Mouse (Mus musculus): ENCODE measurements around the gene Sys1.
A peak's percentile ranks its signal among the peaks of the same experiment; 100 is the strongest.

The Sys1 gene

DNA sequence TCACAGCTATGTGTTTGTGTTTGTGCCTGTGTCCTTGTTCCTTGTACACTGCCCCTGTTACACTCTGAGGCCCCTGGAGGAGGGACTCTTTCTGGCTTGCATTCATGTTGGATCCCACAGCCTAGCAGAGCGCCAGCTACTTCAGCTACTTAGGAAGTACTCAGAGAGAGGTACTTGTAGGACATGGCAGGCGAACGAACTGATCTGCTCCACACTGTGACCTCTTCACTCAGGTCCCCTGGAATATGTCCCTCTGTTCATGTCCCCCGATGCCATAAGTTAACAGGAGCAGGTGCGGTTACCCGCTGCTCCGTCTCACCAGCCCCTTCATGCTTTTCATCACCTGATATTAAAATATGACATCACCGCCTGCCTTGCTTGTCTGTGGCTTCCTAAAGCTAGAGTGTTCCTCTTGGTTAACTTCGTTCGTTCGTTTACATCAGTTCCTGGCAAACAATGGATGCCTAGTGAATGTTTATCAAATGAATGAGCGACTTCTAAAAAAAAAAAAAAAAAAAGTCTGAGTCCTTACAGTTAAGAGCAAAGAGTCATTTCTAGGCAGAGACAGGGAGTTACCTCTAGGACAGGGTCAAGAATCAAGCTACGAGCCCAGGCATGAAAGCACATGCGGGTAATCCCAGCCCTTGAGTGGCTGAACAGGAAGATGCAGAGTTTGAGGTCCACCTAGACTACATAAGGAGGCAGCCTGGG lies 3.6 kb upstream of the Sys1 start:
- DNase-seq (ENCODE audit: extremely low spot score, low spot score): no peak

DNA sequence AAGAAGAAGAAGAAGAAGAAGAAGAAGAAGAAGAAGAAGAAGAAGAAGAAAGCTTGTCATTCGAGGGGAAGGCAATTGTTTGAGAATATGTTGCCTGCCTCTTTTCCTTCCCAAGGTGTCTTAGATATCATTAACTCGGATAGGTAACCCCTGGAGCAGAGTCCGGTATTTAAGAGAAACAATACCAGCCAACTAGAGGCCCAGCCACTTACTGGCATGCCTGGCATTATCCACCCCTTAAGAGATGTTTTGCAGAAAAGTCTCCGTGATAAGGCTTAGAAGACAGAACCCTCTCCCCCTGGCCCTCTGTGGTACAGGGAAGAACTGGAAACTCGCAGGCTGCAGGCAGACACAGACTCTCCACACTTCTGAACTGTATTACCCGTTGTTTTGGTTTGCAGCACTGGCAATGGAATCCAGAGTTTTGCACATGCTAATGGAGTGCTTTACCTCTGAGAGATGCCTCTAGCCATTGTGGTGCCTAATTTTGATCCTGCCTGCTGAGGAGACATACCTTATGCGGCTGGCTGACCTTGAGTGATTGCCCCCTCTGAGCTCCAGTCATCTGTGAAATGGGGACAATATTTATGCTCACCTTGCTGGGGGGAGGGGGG lies 2.8 kb upstream of the Sys1 start:
- no peak for DNase-seq (ENCODE audit: extremely low spot score, low spot score)

DNA sequence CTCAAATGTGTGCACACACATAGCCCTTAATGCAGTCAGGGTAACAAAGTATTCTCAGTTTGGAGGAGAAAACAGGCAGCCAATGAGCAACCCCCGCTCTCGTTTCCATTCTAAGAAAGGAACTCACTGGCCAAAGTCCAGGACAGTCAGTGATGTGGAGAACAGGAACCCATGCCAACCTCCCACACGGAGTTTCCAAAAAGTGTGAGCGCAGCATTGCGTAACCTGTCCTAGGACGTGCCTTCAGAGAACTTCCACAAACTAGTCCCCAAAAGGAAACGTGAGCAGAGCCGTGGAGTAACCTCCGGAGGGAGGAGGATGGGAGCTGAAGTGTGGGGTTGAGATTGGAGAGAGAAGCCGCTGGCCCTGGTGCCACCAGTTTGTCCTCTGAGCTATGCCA lies 1.9 kb upstream of the Sys1 start:
- DNase-seq (ENCODE audit: extremely low spot score, low spot score): no peak

- DNase-seq (ENCODE audit: extremely low spot score, low spot score): no peak
Measured at GRCm38 (mm10) chr2:164455421-164456190, 1.2 kb upstream of the Sys1 start.

DNA sequence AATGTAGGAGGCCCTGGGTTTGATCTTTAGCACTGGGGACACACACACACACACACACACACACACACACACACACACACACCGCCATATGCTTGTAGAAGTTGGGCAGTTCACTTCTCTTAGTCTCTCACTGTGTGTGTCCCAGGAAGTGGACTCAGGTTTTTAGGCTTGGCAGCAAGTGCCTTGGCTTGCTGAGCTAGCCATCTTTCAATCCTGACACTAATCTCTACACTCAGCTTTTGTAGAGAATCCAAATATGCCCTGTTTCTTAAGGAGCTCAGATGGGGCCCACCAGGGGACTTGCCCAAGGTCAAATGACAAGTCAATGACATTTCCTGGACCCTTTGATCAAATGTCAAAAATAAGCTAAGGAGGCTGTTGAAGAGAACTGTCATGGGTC lies 351 bp upstream of the Sys1 start:
- no peak for DNase-seq (ENCODE audit: extremely low spot score, low spot score)

DNA sequence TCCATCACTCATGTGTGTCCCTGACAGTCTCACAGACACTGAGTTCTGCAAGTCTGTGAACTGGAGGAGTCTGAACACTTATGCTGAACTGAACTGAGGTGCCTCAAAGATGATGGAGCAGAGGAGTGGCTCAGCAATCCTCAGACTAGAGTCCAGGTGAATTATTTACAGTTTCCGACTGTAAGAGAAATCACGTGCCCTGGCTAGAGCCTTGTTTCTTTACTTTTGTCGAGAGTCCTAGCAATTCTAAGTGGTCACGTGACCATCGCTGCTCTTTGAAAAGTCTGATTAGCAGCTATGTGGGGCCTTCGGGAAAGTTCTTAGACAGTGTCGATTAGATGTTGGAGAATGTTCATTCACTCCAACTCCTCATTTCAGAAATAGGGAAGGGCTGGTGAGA lies 1.2 kb downstream of the Sys1 start:
- DNase-seq (ENCODE audit: extremely low spot score, low spot score): no peak

DNA sequence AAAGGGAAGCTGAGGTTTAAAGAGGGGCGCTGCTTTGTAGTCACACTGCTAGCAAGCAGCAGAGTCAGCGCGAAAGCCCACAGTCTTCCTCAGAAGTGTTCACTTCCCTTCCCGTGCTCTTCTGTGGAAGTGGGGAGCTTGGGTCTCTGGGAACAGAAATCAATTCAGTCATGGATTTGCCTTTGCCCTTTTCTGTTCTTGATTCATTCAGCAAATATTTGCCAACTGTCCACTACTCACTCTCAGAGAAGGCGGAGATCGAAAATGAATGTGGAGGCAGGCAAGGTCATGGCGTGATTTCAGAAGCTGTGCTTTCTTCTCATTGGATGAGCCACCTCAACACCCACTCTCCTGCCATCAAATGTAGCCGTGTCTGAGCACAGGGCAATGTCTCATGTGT lies 1.8 kb downstream of the Sys1 start:
- DNase-seq (ENCODE audit: extremely low spot score, low spot score): no peak

GRCm38 (mm10) chr2:164460745-164461551 lies 4.2 kb downstream of the Sys1 start, which contains the start of gene Gm20458:
Gm20458 (plus strand) TSS chr2:164460967.
- DNase-seq (ENCODE audit: extremely low spot score, low spot score): peak; percentile 96

DNA sequence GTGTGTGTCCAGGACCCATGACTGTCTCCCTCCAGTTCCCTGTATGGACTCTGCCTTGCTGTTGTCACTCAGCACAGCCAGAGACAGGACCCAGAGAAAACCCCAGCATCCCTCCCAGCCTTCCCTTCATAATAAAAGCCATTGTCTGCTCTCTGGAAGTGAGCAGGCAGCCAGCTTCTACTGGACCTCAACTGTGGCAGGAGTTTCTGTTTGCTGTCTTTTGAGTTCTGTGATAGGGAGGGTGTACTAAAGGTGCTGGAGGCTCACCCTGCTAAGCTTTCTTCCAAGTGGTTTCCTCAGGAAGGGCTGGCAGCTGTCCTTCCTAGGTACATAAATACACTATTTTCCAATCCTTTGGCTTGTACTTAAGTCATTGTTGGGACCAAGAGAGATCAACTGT lies 8.4 kb downstream of the Sys1 start:
- DNase-seq (ENCODE audit: extremely low spot score, low spot score): no peak

DNA sequence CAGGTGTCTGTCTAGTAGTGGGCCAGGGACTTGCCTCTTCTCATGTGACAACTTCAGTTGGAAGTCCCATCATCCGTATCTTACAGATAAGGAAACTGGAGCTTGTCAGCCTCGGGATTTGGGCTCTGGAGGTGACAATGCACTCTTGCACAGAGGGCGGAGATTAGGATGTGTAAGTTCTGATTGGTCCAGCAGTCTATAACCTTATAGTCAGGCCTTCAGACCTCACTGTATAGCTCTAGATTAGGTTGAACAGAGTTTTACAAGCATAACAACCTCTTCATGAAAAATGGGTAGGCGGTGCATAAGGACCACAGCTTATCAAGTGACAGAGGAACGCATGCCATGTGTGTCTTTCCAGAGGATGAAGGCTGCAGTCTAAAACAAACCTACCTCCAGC lies 10.0 kb downstream of the Sys1 start:
- no peak for DNase-seq (ENCODE audit: extremely low spot score, low spot score)

DNA sequence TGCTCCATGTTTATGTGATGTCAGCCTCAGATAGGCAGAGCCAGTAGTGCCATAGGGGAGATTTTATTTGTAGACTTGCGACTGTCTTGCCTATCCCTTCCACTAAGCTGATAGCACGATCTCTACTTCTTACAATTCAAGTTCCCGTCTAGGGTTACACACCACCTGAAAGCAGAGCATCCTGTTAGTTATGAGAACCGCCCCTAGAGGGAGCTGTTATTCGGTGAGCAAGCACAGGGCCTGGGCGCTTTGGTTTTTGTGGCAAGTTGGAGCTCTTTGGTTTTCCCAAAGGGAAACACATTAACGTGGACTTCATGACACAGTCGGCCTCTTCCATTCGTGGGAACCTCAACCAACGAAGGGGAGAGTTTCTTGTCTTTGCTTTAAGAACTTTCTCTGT lies 13.5 kb downstream of the Sys1 start:
- DNase-seq (ENCODE audit: extremely low spot score, low spot score): peak; percentile 30

DNA sequence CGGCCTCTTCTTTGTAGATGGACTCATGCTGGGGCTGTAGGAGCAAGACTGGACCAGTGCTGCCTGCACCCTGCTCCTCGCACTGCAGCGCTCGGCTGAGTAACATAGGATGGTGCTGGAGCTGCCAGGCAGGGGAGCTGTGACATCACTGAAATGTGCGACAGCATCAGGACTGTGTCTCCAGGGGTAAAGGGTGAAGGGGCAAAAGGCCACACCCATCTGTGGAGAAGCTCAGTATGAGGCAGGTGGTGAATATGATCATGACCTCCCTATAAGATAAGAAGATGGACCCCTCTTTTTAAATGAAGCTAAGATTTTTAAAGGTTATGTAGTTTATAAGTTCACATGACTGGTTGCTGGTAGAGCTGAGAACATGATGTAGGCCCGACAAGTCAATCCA lies 16.9 kb downstream of the Sys1 start, which contains the start of gene Trp53tg5:
TSS of gene Trp53tg5 (minus strand) at position 101 of the 400 bp plus-strand sequence.
- no peak for DNase-seq (ENCODE audit: extremely low spot score, low spot score)

DNA sequence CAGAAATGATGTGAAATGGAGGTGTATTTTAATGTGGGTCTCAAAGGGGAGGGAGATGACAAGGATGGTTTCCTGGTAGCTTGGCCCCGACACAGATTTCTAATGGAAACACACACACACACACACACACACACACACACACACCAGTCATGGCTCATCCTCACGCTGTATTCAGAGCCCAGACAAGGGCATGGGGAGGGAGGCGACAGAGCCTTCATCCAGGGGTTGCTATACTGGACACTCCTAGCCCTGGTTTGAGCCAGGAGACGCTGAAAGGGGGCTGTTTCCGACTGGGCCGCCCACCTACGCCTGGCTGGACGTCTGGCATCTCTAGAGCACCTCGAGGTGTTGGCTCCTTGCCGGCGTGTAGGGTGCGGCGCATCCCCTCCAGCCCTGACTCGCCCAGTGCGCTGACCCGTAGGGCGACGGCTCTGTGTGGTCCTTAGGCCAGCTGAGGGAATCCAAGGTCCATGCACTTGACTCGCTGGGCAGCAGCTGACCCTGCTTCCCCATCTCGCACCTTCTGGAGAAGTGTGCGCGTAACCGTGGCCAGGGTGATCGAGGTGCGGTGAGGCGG lies 29.0 kb downstream of the Sys1 start, which contains the start of gene Dbndd2:
TSS of gene Dbndd2 (plus strand) at position 426 of the 577 bp plus-strand sequence.
- DNase-seq (ENCODE audit: extremely low spot score, low spot score): peak; percentile 48

DNA sequence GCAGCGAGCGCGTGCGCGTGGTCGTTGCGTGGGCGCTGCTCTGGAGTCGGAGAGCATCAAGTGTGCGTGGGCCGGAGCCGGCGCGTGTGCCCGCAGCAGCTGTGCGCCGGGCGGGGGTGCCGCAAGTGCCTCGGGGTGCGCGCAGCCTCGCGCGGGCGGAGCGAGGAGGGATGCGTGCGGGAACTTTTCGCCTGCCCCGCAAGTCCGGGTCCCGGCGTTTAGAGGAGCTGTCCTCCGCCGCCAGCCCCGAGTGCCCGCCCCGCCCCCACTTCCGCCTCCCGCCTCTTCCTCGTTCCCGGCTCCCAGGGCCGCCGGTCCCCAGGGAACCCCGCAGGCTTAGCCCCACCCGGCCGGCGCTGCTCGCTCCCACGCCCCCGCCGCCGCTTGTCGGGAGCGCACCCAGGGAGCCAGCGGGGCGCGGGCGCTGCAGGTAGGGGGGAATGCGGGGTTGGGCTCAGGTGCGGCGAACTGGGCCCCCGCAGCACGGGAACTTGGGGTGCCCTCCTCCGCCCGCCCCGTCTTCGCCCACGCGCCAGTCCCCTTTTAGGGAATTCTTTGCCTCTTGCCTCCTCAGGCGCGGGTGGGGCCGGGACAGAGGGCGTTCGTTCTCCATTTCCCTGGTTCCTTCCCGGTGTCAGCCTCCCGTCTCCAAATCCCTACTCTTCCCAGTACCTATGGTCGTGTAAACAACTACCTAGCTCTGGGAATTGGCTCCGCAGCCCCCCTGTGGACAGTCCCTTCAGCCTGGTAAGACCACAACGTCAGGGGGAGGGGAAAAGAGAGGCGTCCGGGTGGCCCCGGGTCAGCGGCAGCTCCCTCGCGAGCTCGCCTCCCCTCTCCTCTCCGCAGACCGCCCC lies 29.7 kb downstream of the Sys1 start:
- peak; percentile 55 for DNase-seq (ENCODE audit: extremely low spot score, low spot score)

- no peak for DNase-seq (ENCODE audit: extremely low spot score, low spot score)
Measured at GRCm38 (mm10) chr2:164487115-164487527, 30.4 kb downstream of the Sys1 start.

- no peak for DNase-seq (ENCODE audit: extremely low spot score, low spot score)
Measured at GRCm38 (mm10) chr2:164487812-164488211, 31.0 kb downstream of the Sys1 start.

- no peak for DNase-seq (ENCODE audit: extremely low spot score, low spot score)
Measured at GRCm38 (mm10) chr2:164494126-164494525, 37.4 kb downstream of the Sys1 start.

DNA sequence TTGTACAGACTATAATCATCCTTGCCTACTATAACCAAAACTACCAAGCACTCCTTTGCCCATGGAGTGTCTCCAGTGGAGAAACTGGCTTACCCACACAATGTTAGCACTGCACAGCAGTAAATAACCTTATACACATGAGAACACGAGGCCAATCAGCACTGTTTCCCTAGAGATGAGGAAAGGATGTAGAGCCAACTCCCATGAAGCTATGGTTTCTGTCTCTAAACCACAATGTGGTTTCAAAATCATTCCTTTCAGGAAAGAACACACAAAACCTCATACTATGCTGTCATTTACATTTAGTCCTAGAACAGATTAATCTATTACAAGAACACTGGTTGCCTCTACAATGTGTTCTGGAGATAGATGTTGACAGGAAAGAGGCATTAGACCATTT lies 39.6 kb downstream of the Sys1 start:
- no peak for DNase-seq (ENCODE audit: extremely low spot score, low spot score)

- DNase-seq (ENCODE audit: extremely low spot score, low spot score): peak; percentile 88
Measured at GRCm38 (mm10) chr2:164496847-164497690, 40.3 kb downstream of the Sys1 start, which contains the start of gene Pigt. Pigt (plus strand) TSS chr2:164497520.

Measured in neural tube, embryonic 10.5 days (tissue).